Mouse (Mus musculus): ENCODE measurements at regions not wholly inside any gene's neighbourhood (a gene's known extent, or its start where the extent isn't known, plus 50 kb on each side); places are given as distances from the start of the nearest gene placed in this dataset.
A peak's percentile ranks its signal among the peaks of the same experiment; 100 is the strongest.

DNA sequence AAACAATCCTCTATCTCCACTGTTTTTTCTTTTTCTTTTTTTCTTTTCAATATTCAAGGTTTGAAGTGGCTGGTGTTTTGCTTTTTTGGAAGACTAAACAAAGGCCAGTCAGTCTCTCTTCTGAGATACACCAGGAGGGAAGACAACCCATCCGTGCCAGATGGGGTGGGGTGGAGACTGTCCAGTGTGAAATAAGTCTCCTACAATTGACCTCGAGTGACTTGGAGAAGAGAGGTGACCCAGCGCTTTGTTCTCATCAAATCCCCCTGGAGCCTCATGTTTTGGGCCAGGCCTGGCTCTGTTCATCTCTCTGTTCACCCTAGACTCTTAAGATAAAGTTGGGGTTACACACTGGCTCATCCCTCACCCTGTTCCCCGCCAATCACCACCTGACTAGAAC, 169.2 kb upstream of the Tbca start:
- DNase-seq = no peak

DNA sequence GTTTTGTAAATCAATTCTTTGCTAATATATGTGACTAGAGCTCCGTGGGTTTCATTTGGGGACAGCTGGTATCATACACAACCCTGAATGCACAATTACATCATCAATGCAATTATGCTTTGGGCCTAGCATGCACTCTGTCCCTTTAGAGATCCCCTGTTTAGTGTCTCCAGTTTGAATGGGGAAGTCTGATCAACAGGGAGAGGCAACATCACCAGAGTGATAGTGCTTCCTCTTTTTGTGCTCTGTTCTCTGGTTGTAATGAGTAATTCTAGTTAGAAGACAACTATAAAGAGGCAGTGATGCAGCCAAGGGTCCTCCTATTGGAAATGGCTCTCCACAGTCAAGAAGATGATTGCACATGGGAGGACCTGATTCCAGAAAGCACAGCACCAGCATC, 158.7 kb upstream of the Tbca start:
- DNase-seq = no peak

DNA sequence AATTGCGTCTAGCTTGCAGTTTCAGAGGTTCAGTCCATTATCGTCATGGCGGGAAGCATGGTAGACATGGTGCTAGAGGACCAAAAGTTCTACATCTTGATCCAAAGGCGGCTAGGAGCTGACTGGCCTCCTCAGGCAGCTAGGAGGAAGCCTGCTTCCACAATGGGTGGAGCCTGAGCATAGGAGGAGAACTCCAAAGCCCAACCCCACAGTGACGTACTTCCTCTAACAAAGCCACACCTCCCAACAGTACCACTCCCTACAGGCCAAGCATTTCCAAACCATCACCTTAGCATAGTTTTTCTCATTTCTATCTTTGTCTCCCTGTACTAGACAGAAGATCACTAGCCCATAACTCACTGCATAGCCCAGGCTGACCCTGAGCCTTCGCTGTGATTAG, 158.0 kb upstream of the Tbca start:
- no peak for DNase-seq

DNA sequence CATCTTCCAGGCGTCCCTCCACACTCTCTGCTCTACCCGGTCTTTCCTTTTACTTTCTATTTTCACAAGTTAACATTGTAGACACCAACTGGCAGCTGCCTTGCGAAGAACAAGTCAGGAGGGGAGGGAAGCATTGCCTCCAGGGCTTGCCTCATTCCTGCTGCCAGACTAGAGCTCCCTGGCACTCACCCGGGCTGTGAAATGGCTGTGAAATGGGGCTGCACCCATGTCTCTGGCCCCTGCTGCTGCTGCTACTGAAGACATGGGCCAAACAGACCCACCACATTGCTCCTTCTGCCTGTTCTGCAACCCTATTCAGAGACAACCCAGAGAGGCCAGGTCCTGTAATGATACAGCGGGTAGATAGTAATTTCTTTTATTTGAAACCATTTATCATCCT, 156.0 kb upstream of the Tbca start:
- DNase-seq = no peak

DNA sequence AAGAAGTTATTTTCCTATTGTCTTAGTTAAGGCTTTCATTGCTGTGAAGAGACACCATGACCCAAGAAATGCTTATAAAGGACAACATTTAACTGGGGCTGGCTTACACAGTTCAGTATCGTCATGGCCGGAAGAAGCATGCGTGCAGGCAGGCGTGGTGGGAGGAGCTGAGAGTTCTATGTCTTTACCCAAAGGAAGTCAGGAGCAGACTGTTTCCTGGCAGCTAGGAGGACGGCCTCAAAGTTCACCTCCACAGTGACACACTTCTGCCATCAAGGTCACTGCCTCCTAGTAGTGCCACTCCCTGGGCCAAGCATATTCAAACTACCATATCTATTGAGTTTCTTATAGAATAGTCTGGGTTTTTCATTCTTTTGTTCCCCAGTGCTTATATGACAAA, 148.4 kb upstream of the Tbca start:
- DNase-seq = no peak

DNA sequence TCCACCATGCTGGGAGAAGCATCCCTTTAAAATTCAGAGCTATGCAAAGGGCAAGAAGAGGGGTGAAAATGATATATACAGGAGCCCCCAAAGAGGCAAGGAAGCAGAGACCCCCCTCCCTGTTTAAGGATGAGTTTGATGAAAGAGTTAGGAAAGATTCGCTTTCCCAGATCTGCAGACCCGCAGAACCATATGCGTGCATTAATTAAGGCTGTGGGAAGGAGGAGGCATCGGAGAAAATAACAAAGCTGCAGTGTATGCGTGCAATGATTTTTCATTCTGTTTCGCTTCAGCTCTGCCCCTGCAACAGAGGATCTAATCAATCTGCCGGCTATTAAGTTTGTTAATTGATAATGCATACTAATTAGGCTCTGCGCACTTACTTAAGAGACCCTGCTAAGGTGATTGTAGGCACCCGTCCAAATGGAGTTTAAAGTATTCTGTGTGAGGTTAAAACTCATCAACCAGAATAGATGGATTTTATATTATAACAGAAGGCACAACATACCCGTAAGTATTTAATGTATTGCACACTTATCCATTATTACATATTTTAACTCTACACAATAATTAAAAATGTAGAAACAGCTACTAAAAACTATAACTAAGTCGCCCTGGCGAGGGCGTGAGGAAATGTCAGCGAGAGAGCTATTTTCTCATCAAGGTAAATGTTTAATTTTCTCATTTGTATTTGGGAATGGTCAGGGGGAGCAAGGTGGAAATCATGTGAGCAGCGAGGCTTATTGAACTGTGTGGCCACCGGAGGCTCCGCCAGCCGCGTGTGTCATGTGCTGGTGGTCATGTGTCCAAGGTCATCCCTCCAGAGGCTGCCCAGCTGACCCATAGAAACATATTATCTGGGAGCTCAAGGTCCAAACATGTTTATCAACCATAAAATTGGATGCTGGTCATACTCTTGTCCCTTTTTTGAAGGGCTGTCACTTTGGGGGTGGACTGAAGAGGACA, 143.2 kb upstream of the Tbca start:
- peak in 1 of 2 experiments; percentile 9 for DNase-seq

DNA sequence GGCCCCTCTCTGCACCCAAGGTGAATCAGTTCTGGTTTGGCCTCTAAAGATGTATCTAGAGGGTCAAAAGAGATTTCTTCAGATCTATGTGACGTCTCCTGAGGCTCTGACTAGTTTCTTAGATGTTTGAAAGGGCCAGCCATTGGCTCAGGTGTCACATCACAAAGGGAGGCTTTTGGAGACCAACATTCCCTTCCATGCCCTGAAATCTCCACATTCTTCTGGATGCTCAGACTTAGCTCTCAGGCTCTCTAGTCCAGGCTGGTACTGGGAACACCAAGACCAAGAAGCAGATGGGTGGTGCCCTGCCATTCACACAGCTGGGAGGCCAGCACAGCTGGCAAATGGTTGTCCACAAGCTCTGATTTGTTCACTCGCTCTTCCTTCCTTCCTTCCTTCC, 142.4 kb upstream of the Tbca start:
- DNase-seq = no peak

DNA sequence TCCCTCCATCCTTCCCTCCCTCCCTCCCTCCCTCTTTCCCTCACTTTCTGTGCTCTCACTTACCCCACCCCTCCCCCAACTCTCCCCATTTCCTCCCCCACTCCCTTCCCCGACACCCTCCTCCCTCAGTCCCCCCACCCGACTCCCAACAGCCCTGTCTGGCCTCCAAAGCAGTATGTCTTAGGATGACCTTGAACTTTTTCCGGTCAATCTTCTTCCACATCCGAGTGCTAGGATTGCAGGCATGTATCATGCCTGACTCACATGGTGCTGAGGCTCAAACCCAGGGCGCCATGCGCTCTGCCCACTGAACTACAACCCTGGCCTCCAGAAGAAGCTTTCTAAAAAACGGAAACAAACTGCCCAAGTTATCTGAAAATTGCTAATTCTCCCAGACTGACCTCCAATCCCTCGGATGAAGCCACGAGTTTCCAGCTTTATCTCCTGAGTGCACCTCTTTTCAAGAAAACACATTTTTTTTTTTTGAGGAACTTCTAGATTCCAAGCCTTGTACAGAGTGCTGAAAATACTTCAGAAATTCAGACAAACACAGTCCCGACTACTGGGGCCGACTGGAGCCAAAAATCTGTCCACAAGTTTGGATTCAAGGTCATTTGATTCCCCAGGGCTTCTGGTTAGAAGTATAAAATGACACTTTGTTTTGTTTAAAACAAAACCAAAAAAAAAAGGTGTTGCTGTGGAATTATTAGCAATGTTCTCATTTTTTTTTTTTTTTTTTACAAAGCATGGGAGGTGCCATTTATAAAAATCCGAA, 141.7 kb upstream of the Tbca start:
- peak; percentile 11 to 13 for DNase-seq

DNA sequence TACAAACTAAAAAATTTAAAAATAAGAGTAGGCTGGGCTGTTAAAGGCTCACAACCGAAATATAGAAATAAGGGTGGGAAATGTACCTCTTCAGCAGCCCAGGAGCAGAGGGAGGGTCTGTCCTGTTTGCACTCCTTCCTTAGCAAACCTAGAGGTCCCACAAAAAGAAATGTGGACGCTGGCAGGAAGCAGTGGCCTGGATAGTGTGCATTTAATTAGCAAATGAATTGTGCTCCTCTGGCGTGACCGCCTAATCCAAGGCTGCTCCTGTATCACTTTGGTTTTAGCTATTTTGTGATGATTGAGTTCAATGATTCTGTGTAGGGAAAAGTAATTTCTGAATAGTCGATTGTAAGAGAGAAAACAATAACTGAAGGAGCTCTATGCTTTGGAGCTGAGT, 141.1 kb upstream of the Tbca start:
- DNase-seq = no peak

DNA sequence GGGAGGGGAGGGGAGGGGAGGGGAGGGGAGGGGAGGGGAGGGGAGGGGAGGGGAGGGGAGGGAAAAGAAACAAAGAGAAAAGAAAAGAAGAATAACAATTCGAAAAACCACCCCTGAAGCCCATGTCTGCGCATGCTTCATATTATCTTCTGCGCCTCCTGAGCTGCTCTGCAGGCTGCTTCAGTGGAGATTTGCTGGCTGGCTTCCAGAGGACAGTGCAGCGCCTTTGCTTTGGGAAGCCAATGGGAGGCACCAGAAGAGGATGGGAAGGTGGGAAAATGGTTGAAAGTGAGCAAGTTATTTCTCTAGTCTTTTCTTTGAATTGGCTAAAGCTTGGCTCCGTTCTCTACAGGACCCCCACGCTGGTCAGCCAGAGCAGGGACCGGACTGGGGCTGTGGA, 137.8 kb upstream of the Tbca start:
- peak in 1 of 2 experiments; percentile 36 for DNase-seq

DNA sequence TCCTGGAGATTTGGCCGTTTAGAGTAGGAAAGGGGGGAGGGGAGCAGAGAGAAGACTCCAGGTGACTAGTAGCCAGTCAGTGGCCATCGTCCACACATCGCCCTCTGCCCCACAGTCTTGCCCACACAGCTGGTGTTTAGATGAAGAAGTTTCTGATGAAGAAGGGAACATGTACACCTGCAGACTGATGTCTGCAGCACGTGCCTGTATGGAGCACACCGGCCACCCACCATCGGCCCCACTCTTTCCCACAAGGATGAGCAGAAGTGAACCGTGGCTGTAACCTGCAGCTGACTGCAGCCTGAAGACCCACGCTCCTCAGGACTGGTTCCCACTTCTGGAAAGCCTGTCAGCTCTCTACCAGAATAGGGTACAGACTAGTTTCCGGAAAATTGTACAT, 121.1 kb upstream of the Tbca start:
- DNase-seq = no peak

DNA sequence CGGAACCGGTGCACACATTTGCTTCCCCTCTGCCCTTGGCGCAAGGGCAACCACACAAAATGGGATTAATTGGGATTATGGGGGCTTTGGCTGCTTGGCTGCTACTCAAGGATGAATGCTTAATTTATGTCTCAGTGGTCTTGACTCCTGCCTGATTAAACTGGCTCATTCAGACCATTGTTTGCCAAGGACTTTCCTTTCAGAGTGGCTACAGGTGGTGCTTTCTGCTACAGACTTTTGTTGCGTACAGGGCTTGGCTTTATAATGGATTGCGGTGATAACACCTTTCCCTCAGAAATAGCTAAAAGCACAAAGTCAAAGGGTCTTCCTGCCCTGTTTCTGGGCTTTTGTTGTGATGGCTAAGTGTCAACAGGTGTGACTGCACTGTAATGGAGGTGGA, 120.4 kb upstream of the Tbca start:
- DNase-seq = no peak

DNA sequence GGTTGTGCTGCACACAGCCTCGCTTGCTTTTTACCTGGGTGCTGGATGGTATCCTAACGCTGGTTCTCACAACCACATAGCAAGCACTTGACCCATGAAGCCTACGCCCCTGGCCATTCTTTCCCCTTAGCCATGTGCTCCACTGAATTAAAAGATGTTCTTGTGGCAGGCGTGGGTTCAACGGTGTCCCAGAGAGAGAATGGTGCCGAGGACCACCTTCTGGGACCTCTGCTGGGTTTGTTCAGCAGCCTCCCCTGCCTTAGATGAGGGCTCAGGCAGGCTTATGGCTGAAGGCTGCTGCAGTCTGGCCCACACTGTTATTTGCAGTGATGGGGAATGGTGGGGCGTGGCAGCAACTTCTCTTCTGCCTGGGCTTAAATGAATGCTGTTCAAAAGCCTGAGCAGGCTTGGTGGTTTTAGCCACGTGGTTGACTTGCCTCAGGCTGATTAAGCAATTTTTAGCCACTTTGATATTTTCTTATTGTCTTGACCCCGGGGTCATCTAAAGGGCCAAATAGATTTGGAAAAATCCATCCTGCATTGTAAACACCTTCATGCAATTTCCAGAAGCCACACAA, 119.5 kb upstream of the Tbca start:
- DNase-seq = no peak

DNA sequence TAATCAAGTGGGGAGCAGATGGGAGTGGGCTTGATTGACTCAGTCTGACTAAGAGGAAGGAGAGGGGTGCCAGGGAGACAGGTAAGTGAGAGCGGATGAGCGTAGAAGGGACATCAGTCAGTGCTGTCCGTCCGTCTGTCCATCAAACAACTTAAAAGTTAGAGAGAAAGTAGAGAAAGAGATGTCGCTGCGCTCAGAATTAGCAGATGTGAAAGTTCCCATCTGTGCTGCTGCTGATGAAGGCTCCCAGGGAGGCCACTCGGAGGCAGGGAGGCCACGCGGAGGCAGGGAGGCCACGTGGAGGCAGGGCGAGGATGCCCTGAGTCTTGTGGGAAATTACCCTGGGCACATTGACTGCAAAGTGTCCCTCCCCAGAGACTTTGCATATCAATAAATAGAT, 118.4 kb upstream of the Tbca start:
- DNase-seq = no peak

DNA sequence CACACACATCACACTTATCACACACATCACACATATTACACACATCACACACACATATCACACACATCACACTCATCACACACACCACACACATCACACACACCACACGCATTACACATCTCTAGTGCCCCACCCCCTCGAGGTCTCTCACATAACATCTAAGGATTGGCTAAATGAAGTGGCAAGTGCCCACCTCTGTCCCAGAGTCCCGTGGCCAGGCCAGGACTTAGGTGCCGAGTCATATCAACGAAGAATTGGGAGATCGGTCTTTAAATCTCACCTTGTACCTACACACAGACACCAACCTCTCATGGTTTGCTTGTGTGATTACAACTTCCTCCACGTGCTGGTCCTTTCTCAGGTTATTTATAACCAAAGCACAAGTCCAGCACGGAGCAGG, 117.7 kb upstream of the Tbca start:
- no peak for DNase-seq

DNA sequence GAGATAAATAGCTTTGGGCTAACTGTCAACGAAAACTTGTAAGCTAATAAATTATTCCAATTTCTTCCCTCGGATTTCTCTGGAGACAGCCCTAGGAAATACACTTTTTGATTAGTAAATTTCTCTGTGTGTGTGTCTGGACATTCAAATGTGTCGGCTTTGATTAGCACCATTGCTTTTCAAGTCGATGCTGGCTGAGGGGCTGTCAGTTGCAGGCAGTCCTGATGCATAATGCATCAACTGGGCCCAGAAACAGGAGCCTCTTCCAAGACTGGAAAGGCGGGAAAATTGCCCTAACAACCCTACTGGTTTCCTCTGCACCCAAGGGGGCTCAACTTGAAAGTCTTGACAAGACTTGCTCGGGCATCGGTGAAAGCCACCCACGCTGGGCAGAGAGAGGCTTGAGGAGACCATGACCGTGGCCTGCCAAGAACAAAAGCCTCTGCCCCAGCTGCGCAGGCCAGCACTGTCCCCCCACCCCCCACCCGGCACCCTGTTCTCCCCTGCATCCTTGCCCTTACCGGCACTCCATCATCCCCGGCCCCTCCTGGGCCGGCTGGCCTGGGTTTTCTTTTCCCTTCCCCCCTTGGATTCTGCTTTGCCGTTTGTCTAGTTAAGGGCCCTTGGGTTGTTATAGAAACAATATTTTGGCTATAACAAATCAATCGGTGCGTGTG, 108.1 kb upstream of the Tbca start:
- DNase-seq = no peak

DNA sequence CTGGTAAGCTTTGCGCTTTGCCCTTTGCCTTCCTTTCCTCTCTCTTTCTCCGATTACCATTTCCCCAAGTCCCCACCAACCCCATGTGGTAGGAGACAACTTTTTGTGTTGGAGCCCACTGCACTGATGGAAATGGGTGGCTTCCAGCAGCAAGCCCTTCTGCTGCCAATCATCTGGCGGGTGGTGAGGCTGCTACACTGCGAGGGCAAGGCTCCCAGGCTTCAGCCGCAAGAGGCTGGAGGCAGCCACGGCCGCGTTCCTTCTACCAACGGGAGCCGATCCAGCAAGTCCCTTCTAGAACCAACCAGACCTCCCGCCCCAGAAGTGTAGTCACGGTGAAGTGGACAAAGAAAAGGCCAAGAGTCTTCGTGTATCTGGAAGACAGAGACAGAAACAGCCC, 107.1 kb upstream of the Tbca start:
- DNase-seq = no peak

DNA sequence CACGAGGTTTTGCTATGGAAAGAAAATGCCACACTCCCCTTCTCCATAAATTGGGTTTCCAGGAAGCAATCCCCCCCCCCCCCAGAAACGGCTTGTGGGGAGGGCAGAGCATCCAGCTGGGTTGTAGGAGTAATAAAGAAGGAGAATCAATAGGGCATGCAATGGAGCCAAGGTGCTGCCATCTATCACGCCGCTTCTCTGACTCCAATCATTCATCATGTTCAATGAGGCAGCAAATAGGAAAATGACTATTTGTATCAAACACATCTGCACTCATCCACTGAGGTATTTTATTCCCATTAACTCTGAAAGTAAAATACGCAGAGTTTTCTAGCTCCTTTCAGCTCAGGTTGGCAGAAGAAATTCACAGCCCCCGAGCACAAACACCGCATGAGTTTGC, 103.5 kb upstream of the Tbca start:
- DNase-seq = no peak

DNA sequence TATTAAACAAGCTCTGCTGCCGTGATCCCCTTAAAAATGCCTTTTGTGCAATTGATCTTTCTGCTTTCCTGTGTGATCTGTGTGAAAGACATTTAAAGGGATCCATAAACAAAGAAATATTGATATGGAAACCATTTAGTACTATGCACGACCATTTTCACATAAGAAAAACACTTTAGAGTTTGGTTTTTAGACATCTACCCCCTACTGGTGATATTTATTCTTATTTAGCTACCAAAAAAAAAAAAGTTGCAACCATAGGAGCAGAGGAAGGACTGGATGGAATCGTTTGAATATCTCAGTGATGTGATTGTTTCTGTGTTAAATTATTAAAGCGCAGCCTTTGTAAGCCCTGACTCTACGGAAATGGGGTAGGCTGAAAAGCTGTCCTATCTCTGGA, 101.4 kb upstream of the Tbca start:
- DNase-seq = no peak

DNA sequence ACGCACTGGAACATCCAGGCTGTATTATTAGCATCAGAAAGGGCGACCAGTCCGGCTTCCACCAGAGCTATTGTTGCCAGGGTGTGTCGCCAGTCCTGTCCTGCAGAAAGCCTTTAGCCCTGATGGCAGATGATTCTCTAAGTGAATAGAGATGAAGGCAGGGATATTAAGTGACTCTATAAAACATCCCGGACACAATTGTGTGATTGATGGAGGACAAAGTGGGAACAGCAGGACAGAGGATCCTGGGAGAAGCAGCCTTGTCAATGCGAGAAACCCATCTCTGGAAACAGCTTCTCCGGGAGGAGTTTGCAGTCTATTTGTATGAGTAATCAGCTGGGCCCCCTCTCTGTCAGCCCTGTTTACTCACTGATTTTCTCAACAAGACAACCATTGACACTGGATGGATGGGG, 82.1 kb upstream of the Tbca start:
- DNase-seq = no peak

DNA sequence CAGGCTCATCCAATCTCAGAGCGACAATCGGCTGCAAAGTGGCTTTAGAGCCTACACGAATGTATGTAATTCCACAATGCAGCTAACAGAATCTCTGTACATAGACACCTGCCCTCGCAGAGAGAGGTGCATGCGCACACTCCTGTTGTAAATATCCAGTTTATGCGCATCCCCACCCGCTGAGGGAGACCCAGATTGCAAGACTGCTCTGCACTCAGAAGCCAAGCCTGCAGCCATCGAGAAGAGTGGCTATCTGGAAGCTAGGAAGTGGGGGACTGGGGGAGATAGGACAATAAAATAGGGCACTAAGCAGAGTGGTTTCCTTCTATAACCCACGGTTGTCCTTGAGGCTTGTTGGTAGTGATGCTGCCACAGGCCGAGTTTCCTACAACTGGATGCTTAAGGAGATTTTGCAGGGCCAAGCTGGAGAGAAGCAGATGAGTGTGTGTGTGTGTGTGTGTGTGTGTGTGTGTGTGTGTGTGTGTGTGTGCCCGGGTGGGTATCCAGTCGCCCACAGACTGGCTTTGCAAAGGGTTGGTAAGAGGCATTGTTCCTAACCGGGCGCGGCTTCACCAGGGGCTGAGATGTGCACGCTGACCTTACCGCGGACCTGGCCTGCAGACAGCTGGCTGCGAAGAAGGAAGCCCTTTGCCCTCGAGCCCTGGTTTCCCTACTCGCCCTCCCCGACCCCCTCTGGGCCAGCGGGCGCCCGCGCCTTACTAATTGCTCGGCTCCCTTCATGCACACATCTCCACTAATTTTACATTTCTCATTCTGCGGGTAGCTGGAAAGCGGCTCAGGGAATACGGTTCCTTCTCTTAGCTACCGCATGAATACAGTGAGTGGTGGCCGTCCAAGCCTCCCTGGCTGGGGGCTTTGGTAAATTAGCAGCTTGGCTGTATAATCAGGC, 81.1 kb upstream of the Tbca start:
- DNase-seq = no peak

DNA sequence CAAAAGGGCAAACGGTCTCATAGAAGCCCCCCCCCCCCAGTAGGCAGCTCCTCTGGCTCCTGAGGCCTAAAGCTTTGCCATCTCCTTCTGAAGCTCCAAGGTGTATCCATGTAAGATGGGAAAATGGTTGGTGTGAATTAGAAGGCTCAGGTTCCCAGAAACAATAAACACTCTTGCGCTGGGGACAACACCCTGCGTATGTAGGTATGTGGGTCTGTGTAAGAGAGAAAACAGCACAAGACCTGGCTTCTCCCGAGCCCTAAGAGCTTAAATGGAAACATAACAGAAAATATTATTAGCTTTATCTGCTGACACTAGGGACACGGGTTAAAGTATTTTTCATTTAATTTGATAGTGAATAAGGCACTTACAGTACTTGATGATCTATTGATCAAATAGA, 79.9 kb upstream of the Tbca start:
- no peak for DNase-seq

All from adrenal gland, postnatal 36 days (tissue).